Mouse (Mus musculus) lung, adult 2 months (tissue): ENCODE results near the gene Fam81a.

Experiments used
- CTCF ChIP-seq: fragments of 200-500 bp; IDR thresholded peaks from 2 replicates; pipeline ENCODE4 v1.5.1; 2011; ENCODE audit warnings: mild to moderate bottlenecking, low read length, control low read depth; ENCODE audit not compliant: insufficient read depth
- POLR2A ChIP-seq: fragments of 200-500 bp; IDR thresholded peaks from 2 replicates; pipeline ENCODE4 v1.6.1; 2011; ENCODE audit warnings: low read depth, mild to moderate bottlenecking, control low read depth, low read length, borderline replicate concordance; ENCODE audit errors: extremely low read depth

- TF ChIP-seq POLR2A (no peak), CTCF (no peak)
These were observed 4.4 kb downstream of the Fam81a start for GRCm38 (mm10) chr9:70137991-70138390.
